Mouse (Mus musculus) liver, embryonic 14.5 days (tissue): ENCODE results near the gene Arglu1. TPM values are rescaled to one million over a fixed set of nuclear protein-coding genes. Genes with fewer than 3 reads are reported as not detected.

Experiments used
- ATAC-seq: fragments of 200-750 bp; cut with Nextera tagmentation; 2 replicates; pipeline ENCODE4 v1.8.0; 2017; ENCODE audit warnings: moderate number of reproducible peaks, mild to moderate bottlenecking, moderate library complexity; ENCODE audit not compliant: insufficient read depth
- DNase-seq, 3 experiments: peaks; one replicate each; pipeline ENCODE4 v3.0.0-alpha.2; 2012 to 2013; ENCODE audit warnings: low read depth in 3 of 3, low spot score in 3 of 3
- H3K27ac ChIP-seq: fragments of 300-500 bp; sonication (generic); 2 replicates; pipeline ENCODE4 v1.5.1; 2014; ENCODE audit warnings: moderate library complexity, mild to moderate bottlenecking, control low read depth, inconsistent platforms
- H3K27me3 ChIP-seq: fragments of 300-500 bp; sonication (generic); 2 replicates; pipeline ENCODE4 v1.6.1; 2014; ENCODE audit warnings: mild to moderate bottlenecking, low read length, moderate library complexity; ENCODE audit not compliant: control insufficient read depth, insufficient read depth
- H3K36me3 ChIP-seq: fragments of 300-500 bp; sonication (generic); replicated peaks from 2 replicates; pipeline ENCODE4 v1.6.1; 2014; ENCODE audit warnings: low read depth; ENCODE audit not compliant: control insufficient read depth, insufficient read depth
- H3K4me1 ChIP-seq, 2 experiments: fragments of 200-500 bp in 1 of 2; fragments of 300-500 bp in 1 of 2; sonication (generic) in 1 of 2; replicated peaks; 2 replicates each; pipeline ENCODE4 v1.6.1; 2012 to 2014; ENCODE audit warnings: antibody characterized with exemption in 1 of 2, inconsistent platforms in 1 of 2, low read length in 1 of 2; ENCODE audit not compliant: control insufficient read depth in 2 of 2, insufficient read depth in 2 of 2
- H3K4me2 ChIP-seq: fragments of 300-500 bp; sonication (generic); 2 replicates; pipeline ENCODE4 v1.6.1; 2014; ENCODE audit warnings: low read depth, mild to moderate bottlenecking, control low read depth, moderate library complexity
- H3K4me3 ChIP-seq, 2 experiments: fragments of 200-500 bp in 1 of 2; fragments of 300-500 bp in 1 of 2; sonication (generic) in 1 of 2; 2 replicates each; pipeline ENCODE4 v1.5.1; 2012 to 2014; ENCODE audit warnings: low read depth in 2 of 2, low read length in 2 of 2, mild to moderate bottlenecking in 2 of 2, control low read depth in 1 of 2, inconsistent platforms in 1 of 2, moderate library complexity in 1 of 2; ENCODE audit not compliant: insufficient read depth in 1 of 2
- H3K9ac ChIP-seq: fragments of 300-500 bp; sonication (generic); replicated peaks from 2 replicates; pipeline ENCODE4 v1.6.1; 2014; ENCODE audit warnings: mild to moderate bottlenecking, control low read depth, moderate library complexity
- H3K9me3 ChIP-seq: fragments of 300-500 bp; sonication (generic); 2 replicates; pipeline ENCODE4 v1.6.1; 2016; ENCODE audit warnings: low read length, mixed read lengths; ENCODE audit not compliant: control insufficient read depth
- CTCF ChIP-seq: IDR thresholded peaks from 2 replicates; pipeline ENCODE4 v1.5.1; 2016; ENCODE audit warnings: antibody characterized with exemption, low read depth, control low read depth
- EP300 ChIP-seq: IDR thresholded peaks from 2 replicates; pipeline ENCODE4 v1.6.1; 2016; ENCODE audit warnings: antibody characterized with exemption, low read depth
- WGBS: fragments of 180-500 bp; shearing (Covaris S2); extraction: QIAGEN DNeasy Blood & Tissue Kit; methylation state at CpG from one replicate; pipeline ENCODE4 v1.1.7; 2014; ENCODE audit not compliant: insufficient replicate concordance; 5-methylcytosine and 5-hydroxymethylcytosine counted together
- polyA plus RNA-seq, 2 experiments: library from polyadenylated mRNA; depleted of rRNA in 1 of 2; stranded (reverse) in 1 of 2; unstranded in 1 of 2; fragments of >200 nt; fragmentation: Nextera tagmentation in 1 of 2; extraction: Ambion mirVana in 1 of 2; gene quantifications; 2 replicates each; pipeline versions ENCODE4 v1.2.1 to v1.2.3; 2012 to 2014

Gene Arglu1
- polyA plus RNA-seq, 2 experiments: 31.5 to 37.1 TPM

GRCm38 (mm10) chr8:8726547-8726946 is 36.2 kb upstream of the Arglu1 start:
- DNase-seq: no peak
- H3K36me3 ChIP-seq: no peaks in the 10 kb centered on the region
- no peaks in the 10 kb centered on the region for H3K9me3 ChIP-seq
- no peak for ATAC-seq
- no peak overlapping the region for H3K4me3 ChIP-seq
- H3K4me2 ChIP-seq: no peak overlapping the region
- no peak overlapping the region for H3K9ac ChIP-seq
- H3K4me1 ChIP-seq: no peaks in the 10 kb centered on the region
- H3K27ac ChIP-seq: no peak overlapping the region
- H3K27me3 ChIP-seq: no peaks in the 10 kb centered on the region
- TF ChIP-seq EP300 (no peak), CTCF (no peak)
- 51% methylated on average over 2 of the region's 2 CpGs for WGBS

GRCm38 (mm10) chr8:8704813-8705212 is 14.5 kb upstream of the Arglu1 start:
- 48% methylated on average over 9 of the region's 9 CpGs for WGBS
- Histone ChIP-seq H3K4me1 (no peaks in the 10 kb centered on the region), H3K4me2 (no peak overlapping the region), H3K9ac (no peak overlapping the region), H3K27me3 (no peaks in the 10 kb centered on the region), H3K36me3 (no peaks in the 10 kb centered on the region), H3K27ac (no peak overlapping the region), H3K4me3 (no peak overlapping the region), H3K9me3 (no peaks in the 10 kb centered on the region)
- TF ChIP-seq EP300 (no peak), CTCF (no peak)
- DNase-seq (no peak), ATAC-seq (no peak)

- DNase-seq (no peak), ATAC-seq (no peak)
- Histone ChIP-seq H3K4me3 (no peak overlapping the region), H3K27ac (no peak overlapping the region), H3K9ac (no peak overlapping the region), H3K36me3 (no peaks in the 10 kb centered on the region), H3K4me2 (no peak overlapping the region), H3K9me3 (no peaks in the 10 kb centered on the region), H3K4me1 (no peaks in the 10 kb centered on the region), H3K27me3 (no peaks in the 10 kb centered on the region)
- WGBS: 43% methylated on average over 2 of the region's 2 CpGs
- TF ChIP-seq EP300 (no peak), CTCF (no peak)
These were observed 13.3 kb upstream of the Arglu1 start for GRCm38 (mm10) chr8:8703668-8704067.

GRCm38 (mm10) chr8:8700821-8701220 is 10.5 kb upstream of the Arglu1 start:
- 83% methylated on average over 10 of the region's 10 CpGs for WGBS
- no peak overlapping the region for H3K4me2 ChIP-seq
- ATAC-seq: no peak

GRCm38 (mm10) chr8:8700229-8700628 is 9.9 kb upstream of the Arglu1 start:
- ATAC-seq: no peak
- H3K9me3 ChIP-seq: no peaks in the 10 kb centered on the region
- H3K27ac ChIP-seq: no peak overlapping the region
- H3K4me3 ChIP-seq: no peak overlapping the region
- 66% methylated on average over 4 of the region's 4 CpGs for WGBS
- no peaks in the 10 kb centered on the region for H3K4me1 ChIP-seq
- no peak overlapping the region for H3K4me2 ChIP-seq
- DNase-seq: no peak
- H3K36me3 ChIP-seq: no peaks in the 10 kb centered on the region
- TF ChIP-seq CTCF (no peak), EP300 (no peak)
- no peaks in the 10 kb centered on the region for H3K27me3 ChIP-seq
- no peak overlapping the region for H3K9ac ChIP-seq

More at GRCm38 (mm10) chr8:8700821-8701220, 10.5 kb upstream of the Arglu1 start:
- TF ChIP-seq EP300 (no peak), CTCF (no peak)
- no peak overlapping the region for H3K4me3 ChIP-seq
- no peak overlapping the region for H3K9ac ChIP-seq
- H3K27me3 ChIP-seq: no peaks in the 10 kb centered on the region
- no peaks in the 10 kb centered on the region for H3K9me3 ChIP-seq
- H3K4me1 ChIP-seq: no peaks in the 10 kb centered on the region
- H3K36me3 ChIP-seq: no peaks in the 10 kb centered on the region
- H3K27ac ChIP-seq: no peak overlapping the region
- DNase-seq: no peak
